Mouse (Mus musculus): ENCODE results near the gene Aldh3a1.
"Not testable (repeated sequence)": the region's sequence is repeated elsewhere in the genome, so short reads cannot be mapped to it uniquely, and the experiment has no call there.

The Aldh3a1 gene

GRCm38 (mm10) chr11:61207487-61208246 is at the start of gene Aldh3a1:
Aldh3a1 (plus strand) TSS chr11:61207537.
- DNase-seq = no peak

GRCm38 (mm10) chr11:61158141-61158540 is 49.2 kb upstream of the Aldh3a1 start:
- no peak for DNase-seq

GRCm38 (mm10) chr11:61159796-61160732 is 47.3 kb upstream of the Aldh3a1 start:
- peak; percentile 83 for DNase-seq

- no peak for DNase-seq
Measured at GRCm38 (mm10) chr11:61161121-61161520, 46.2 kb upstream of the Aldh3a1 start.

- no peak for DNase-seq
Measured at GRCm38 (mm10) chr11:61162776-61163175, 44.6 kb upstream of the Aldh3a1 start.

- DNase-seq = no peak
Measured at GRCm38 (mm10) chr11:61163341-61163740, 44.0 kb upstream of the Aldh3a1 start.

- DNase-seq = no peak
Measured at GRCm38 (mm10) chr11:61164366-61164765, 43.0 kb upstream of the Aldh3a1 start.

GRCm38 (mm10) chr11:61164881-61165280 is 42.5 kb upstream of the Aldh3a1 start:
- DNase-seq = no peak

- no peak for DNase-seq
Measured at GRCm38 (mm10) chr11:61170184-61170583, 37.2 kb upstream of the Aldh3a1 start.

- DNase-seq = peak; percentile 52
Measured at GRCm38 (mm10) chr11:61173477-61173876, 33.9 kb upstream of the Aldh3a1 start.

GRCm38 (mm10) chr11:61174291-61174820 is 33.0 kb upstream of the Aldh3a1 start:
- DNase-seq = peak; percentile 70

GRCm38 (mm10) chr11:61174821-61175658 is 32.3 kb upstream of the Aldh3a1 start, which contains the start of gene Usp22:
Usp22 (minus strand) TSS chr11:61175055.
- DNase-seq = peak; percentile 100

GRCm38 (mm10) chr11:61175778-61176177 is 31.6 kb upstream of the Aldh3a1 start:
- no peak for DNase-seq

- no peak for DNase-seq
Measured at GRCm38 (mm10) chr11:61176321-61176720, 31.0 kb upstream of the Aldh3a1 start.

- peak; percentile 63 for DNase-seq
Measured at GRCm38 (mm10) chr11:61180361-61180760, 27.0 kb upstream of the Aldh3a1 start.

GRCm38 (mm10) chr11:61181624-61182023 is 25.7 kb upstream of the Aldh3a1 start:
- DNase-seq = no peak

- no peak for DNase-seq
Measured at GRCm38 (mm10) chr11:61183820-61184219, 23.5 kb upstream of the Aldh3a1 start.

- no peak for DNase-seq
Measured at GRCm38 (mm10) chr11:61190776-61191175, 16.6 kb upstream of the Aldh3a1 start.

GRCm38 (mm10) chr11:61192123-61192522 is 15.2 kb upstream of the Aldh3a1 start:
- DNase-seq = not testable (repeated sequence)

GRCm38 (mm10) chr11:61192779-61193178 is 14.6 kb upstream of the Aldh3a1 start:
- no peak for DNase-seq

GRCm38 (mm10) chr11:61193392-61193791 is 13.9 kb upstream of the Aldh3a1 start:
- DNase-seq = peak; percentile 89

- no peak for DNase-seq
Measured at GRCm38 (mm10) chr11:61196616-61197353, 10.6 kb upstream of the Aldh3a1 start.

Data from cerebellum, adult 9-10 months (tissue).